Mouse (Mus musculus): ENCODE data around the gene Ldhc. TPM values are rescaled to one million over a fixed set of nuclear protein-coding genes. Genes with fewer than 3 reads are reported as not detected.
"Not testable (repeated sequence)": the region's sequence is repeated elsewhere in the genome, so short reads cannot be mapped to it uniquely, and the experiment has no call there.

The Ldhc gene
- polyA plus RNA-seq (2012; ENCODE audit: insufficient read depth, insufficient read length, low replicate concordance, missing spikeins) = not detected in 2 replicates

DNA sequence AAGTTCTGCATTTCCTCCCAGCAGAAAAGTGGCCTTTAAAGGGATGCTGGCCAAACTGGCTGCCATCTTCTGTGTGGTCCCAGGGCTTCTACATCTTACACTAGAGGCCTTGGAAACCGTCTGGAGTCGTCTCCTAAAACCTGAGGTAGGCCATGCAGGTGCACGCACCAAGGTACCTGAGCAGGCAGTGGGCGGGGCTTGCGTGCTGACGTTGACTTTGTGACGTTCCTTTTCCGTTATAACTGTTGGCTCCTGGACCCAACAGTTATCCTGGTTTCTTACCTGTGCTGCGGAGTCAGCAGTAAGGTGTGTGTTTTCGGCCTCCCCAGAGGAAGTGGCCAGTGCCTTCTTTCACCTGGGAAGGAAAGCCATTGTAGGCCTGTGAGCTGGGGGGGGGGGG is at the start of gene Ldhc:
Ldhc (plus strand) TSS at position 208 of the 400 bp plus-strand sequence.
- WGBS = 48% methylated on average over 10 of the region's 10 CpGs
- 0 out of 2 replicates have a peak, but pooled peaks cover 4% of the 10 kb centered on the region for H3K4me1 ChIP-seq (ENCODE audit: control insufficient read depth, insufficient read depth, low read length)
- H3K27ac ChIP-seq (ENCODE audit: insufficient read depth, low read depth, low read length) = no peak within 1 kb of the TSS
- no peak within 1 kb of the TSS for H3K4me3 ChIP-seq (ENCODE audit: insufficient read depth, low read depth, low read length)
- TF ChIP-seq CTCF (IDR thresholded peaks at IDR 0.05; ENCODE audit: insufficient read depth, low read depth, low read length) (no peak), POLR2A (IDR thresholded peaks at IDR 0.05; ENCODE audit: insufficient read depth, low read depth, low read length) (no peak)

DNA sequence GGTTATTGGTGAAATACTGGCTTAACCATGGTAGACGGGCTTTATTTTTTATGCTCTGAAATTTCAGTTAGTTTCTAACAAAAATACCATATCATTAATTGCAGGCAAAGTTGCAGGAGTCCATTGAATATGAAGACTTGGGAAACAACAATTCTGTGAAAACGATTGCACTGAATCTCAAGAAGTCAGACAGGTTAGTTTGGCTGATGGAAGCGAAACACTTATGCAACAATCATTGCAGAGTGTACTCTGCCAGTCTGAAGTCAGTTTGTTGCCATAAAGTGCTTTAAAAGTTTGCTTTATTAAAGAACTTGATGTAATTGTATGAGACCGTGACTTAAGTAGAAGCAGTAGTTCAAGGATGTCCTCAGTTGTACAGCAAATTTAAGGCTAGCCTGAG is 47.0 kb upstream of the Ldhc start:
- Histone ChIP-seq H3K4me3 (ENCODE audit: insufficient read depth, low read depth, low read length) (no peak overlapping the region), H3K27ac (ENCODE audit: insufficient read depth, low read depth, low read length) (no peak overlapping the region), H3K4me1 (ENCODE audit: control insufficient read depth, insufficient read depth, low read length) (no peaks in the 10 kb centered on the region)
- TF ChIP-seq POLR2A (IDR thresholded peaks at IDR 0.05; ENCODE audit: insufficient read depth, low read depth, low read length) (no peak), CTCF (IDR thresholded peaks at IDR 0.05; ENCODE audit: insufficient read depth, low read depth, low read length) (no peak)
- whole genome bisulfite sequencing = 94% methylated on average over 4 of the region's 4 CpGs

DNA sequence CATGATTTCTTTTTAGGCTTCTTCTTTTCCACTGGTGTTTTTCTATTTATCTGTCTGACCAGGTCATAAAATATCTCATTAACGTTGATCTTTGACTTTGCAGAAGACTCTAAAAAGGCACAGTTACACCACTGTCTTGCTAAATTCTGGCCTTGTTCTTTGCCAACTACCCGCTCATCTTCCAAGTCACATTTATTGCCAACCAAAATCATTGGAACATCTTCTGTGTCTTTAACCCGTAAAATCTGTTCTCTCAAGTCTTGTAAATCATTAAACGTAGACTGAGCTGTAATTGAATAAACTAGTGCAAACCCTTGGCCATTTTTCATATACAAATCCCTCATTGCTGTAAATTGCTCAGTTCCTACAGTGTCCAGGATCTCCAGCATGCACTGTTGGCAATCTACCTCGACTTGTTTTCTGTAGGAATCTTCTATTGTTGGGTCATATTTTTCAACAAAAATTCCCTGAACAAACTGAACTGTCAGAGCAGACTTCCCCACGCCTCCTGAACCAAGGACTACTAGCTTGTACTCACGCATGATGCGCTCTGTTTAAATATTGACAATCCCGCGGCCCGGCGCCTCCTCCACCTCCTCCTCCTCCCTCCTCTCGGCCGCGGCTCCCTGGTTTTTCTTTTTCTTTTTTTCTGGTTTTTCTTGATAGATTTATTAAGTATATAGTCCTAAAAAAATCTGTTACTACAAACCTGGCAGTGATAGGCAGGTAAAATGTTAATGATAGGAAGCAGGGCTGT is 39.9 kb upstream of the Ldhc start:
- not testable (repeated sequence) for H3K27ac ChIP-seq (ENCODE audit: insufficient read depth, low read depth, low read length); H3K4me3 ChIP-seq (ENCODE audit: insufficient read depth, low read depth, low read length); H3K4me1 ChIP-seq (ENCODE audit: control insufficient read depth, insufficient read depth, low read length)
- WGBS = 91% methylated on average over 15 of the region's 15 CpGs

DNA sequence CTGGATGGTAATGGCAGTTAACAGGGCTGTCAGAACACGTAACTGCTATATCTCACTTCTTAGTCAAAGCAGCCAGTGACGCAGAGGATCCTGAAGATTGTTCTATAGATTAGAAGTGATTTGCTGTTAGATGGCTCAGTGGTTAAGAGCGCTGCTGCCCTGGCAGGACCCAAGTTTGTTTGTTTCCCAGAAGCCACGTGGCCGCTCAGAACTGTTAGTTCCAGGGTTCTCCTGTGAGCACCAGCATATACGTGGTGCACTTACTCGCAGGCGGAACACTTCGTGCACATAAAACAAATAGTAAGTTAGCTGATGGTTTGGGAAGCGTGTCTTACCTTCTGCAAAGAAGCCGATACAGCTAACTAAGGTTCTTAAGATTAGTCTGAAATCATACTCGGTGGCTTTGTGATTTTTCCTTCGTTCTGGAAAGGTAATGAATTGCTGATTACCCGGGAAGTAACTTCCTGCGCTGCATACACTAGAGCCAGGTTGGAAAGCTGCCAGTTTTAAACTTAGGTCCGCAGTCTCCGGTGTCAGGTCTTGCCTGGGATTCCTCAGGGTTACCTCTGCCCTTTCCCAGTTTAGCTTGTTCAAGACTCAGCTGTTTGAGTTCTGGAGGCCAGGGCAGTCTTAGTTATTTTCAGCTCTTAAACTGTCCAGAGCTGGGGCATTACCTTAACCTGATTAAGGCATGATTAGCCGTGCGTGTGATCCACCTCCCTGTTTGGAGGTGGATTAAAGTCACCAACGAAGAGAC is 33.8 kb upstream of the Ldhc start:
- TF ChIP-seq POLR2A (IDR thresholded peaks at IDR 0.05; ENCODE audit: insufficient read depth, low read depth, low read length) (no peak), CTCF (IDR thresholded peaks at IDR 0.05; ENCODE audit: insufficient read depth, low read depth, low read length) (no peak)
- no peak overlapping the region for H3K4me3 ChIP-seq (ENCODE audit: insufficient read depth, low read depth, low read length)
- no peak overlapping the region for H3K27ac ChIP-seq (ENCODE audit: insufficient read depth, low read depth, low read length)
- H3K4me1 ChIP-seq (ENCODE audit: control insufficient read depth, insufficient read depth, low read length) = no peaks in the 10 kb centered on the region
- WGBS = 73% methylated on average over 20 of the region's 20 CpGs

DNA sequence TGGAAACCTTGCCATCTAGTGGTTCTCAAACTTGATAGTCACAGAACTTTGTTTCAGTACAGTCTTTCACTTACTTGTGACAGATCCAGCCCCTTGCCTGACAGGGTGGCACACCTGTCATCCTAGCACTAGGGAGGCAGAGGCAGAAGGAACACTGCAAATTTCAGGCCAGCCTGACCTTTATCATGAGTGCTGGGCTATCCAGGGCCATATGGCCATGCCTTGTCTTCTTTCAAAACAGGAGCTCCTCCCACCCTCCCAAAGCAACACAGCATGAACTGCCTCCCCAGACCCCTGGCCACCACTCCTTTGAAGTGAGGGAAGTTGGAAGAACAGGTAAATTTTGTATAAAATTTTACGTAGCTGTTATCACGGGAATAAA is 33.2 kb upstream of the Ldhc start:
- TF ChIP-seq CTCF (IDR thresholded peaks at IDR 0.05; ENCODE audit: insufficient read depth, low read depth, low read length) = no peak
- TF ChIP-seq POLR2A (IDR thresholded peaks at IDR 0.05; ENCODE audit: insufficient read depth, low read depth, low read length) = no peak
- Histone ChIP-seq H3K4me3 (ENCODE audit: insufficient read depth, low read depth, low read length) (no peak overlapping the region), H3K27ac (ENCODE audit: insufficient read depth, low read depth, low read length) (no peak overlapping the region), H3K4me1 (ENCODE audit: control insufficient read depth, insufficient read depth, low read length) (no peaks in the 10 kb centered on the region)
- 89% methylated on average over 2 of the region's 2 CpGs for WGBS

DNA sequence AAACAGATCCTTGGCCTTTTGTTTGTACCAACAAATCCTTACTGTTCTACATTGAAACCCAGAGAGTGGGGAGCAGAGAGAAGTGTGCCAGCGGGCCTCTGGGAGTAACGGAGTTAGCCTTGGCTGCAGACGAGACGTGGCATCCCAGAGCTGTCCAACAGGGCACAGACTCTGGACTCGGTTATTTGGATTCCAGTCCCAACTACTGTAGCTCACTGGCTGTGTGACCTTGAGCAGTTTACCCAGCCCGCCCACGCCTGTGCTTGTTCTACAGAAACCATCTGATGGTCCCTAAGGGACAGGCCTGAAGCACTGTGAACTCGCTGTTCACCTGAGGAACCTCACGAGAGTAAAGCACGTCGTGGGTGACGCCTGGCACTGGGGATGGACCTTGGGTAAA is 31.1 kb upstream of the Ldhc start:
- WGBS = 84% methylated on average over 12 of the region's 12 CpGs
- Histone ChIP-seq H3K27ac (ENCODE audit: insufficient read depth, low read depth, low read length) (no peak overlapping the region), H3K4me3 (ENCODE audit: insufficient read depth, low read depth, low read length) (no peak overlapping the region), H3K4me1 (ENCODE audit: control insufficient read depth, insufficient read depth, low read length) (no peaks in the 10 kb centered on the region)
- no peak for TF ChIP-seq POLR2A (IDR thresholded peaks at IDR 0.05; ENCODE audit: insufficient read depth, low read depth, low read length)
- TF ChIP-seq CTCF (IDR thresholded peaks at IDR 0.05; ENCODE audit: insufficient read depth, low read depth, low read length) = no peak

DNA sequence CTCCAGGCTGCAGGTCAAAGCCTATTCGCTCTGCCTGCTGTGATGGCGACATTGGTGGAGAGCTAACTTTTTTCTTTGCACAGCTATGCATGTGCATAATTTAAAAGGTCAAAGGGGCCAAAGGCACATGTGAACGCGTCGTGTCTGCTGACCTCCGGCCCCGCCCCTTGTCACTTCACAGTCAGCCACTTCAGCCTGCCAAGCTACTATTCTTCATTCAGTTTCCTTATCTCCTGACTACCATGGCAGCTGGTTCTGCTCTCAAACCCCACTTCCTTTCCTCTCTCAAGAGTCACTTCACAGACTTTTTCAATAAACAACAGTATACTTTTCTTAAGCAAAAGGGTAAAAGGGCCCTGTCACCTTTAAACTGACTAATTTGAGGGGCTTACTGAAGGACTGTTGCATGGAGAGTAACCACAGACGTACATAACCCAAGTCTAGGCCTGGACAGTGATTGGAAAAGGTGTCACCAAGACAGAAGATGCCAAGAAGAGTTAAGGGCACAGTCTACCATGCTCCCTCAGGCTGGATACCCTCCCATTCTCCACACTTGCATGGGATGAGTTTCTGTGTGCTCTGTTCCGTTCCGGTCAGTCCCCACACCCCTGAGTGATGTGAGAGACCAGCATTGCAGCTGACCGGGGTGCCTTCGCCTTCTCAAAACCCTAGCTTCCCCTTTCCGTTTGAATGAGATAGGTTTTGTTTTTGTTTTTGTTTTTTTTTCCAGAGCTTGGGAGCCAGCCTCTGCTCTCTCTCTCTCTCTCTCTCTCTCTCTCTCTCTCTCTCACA is 30.0 kb upstream of the Ldhc start:
- H3K27ac ChIP-seq (ENCODE audit: insufficient read depth, low read depth, low read length) = no peak overlapping the region
- no peaks in the 10 kb centered on the region for H3K4me1 ChIP-seq (ENCODE audit: control insufficient read depth, insufficient read depth, low read length)
- H3K4me3 ChIP-seq (ENCODE audit: insufficient read depth, low read depth, low read length) = no peak overlapping the region
- TF ChIP-seq CTCF (IDR thresholded peaks at IDR 0.05; ENCODE audit: insufficient read depth, low read depth, low read length) = no peak
- TF ChIP-seq POLR2A (IDR thresholded peaks at IDR 0.05; ENCODE audit: insufficient read depth, low read depth, low read length) = no peak
- WGBS = 78% methylated on average over 13 of the region's 13 CpGs

DNA sequence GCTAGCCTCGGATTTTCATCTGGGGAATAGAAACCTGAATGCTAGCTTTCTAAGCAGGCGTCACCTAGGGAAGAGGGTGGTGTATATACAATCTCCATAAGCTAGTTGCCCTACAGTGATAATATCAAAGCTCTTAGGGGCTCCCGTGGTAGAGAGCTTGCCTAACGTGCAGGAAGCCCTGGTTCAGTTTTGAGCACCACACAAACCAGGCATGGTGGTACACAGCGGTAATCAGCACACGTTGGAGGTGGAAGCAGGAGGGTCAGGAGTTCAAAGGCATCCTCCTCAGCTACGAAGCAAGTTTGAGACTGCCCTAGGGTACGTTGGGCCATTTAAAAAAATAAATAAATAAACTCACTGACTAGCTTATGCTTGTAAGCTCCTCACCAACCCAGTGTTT is 29.3 kb upstream of the Ldhc start:
- H3K4me3 ChIP-seq (ENCODE audit: insufficient read depth, low read depth, low read length) = no peak overlapping the region
- no peak for TF ChIP-seq CTCF (IDR thresholded peaks at IDR 0.05; ENCODE audit: insufficient read depth, low read depth, low read length)
- TF ChIP-seq POLR2A (IDR thresholded peaks at IDR 0.05; ENCODE audit: insufficient read depth, low read depth, low read length) = no peak
- H3K4me1 ChIP-seq (ENCODE audit: control insufficient read depth, insufficient read depth, low read length) = no peaks in the 10 kb centered on the region
- H3K27ac ChIP-seq (ENCODE audit: insufficient read depth, low read depth, low read length) = no peak overlapping the region
- WGBS = 83% methylated on average over 8 of the region's 8 CpGs

DNA sequence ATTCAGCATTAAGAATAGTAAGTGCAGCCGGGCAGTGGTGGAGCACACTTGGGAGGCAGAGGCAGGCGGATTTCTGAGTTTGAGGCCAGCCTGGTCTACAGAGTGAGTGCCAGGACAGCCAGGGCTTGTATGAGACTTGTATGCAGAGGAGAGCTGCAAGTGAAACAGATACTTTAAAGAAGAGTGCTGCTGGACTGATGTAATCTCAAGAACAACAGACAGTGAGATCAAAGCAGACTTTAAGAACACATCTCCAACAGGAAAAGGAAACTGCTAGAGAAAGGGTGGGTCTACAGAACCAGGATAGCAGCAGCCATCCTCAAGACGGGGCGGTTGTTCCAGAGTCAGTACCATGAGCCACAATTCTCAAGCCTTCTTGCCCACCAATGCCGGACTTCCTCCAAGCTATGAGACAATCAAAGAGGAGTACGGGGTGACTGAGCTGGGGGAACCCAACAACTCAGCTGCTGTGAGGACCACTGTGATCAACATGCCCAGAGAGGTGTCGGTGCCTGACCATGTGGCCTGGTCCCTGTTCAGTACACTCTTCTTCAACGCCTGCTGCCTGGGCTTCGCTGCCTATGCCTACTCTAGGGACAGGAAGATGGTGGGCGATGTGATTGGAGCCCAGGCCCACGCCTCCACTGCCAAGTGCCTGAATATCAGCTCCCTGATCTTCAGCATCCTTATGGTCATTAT is 28.7 kb upstream of the Ldhc start:
- H3K4me1 ChIP-seq (ENCODE audit: control insufficient read depth, insufficient read depth, low read length); H3K4me3 ChIP-seq (ENCODE audit: insufficient read depth, low read depth, low read length): not testable (repeated sequence)
- 94% methylated on average over 11 of the region's 11 CpGs for WGBS

More for the DNA sequence above, 28.7 kb upstream of the Ldhc start:
- not testable (repeated sequence) for H3K27ac ChIP-seq (ENCODE audit: insufficient read depth, low read depth, low read length)

Measured in olfactory bulb, adult 2 months (tissue).